Mouse (Mus musculus) CH12.LX (cell line): Measurements from ENCODE around the gene Kcnip3. TPM values are rescaled to one million over a fixed set of nuclear protein-coding genes. Genes with fewer than 3 reads are reported as not detected.
A peak's percentile ranks its signal among the peaks of the same experiment; 100 is the strongest.

Experiments used
- DNase-seq: peaks from one replicate; pipeline ENCODE4 v3.0.0-alpha.2; 2013; ENCODE audit errors: extremely low read depth
- H3K27ac ChIP-seq: 2 replicates; pipeline ENCODE4 v1.5.1; 2012; ENCODE audit warnings: low read depth, mild to moderate bottlenecking, control low read depth, moderate library complexity; ENCODE audit not compliant: insufficient read depth
- H3K27me3 ChIP-seq: replicated peaks from 2 replicates; pipeline ENCODE3; 2012; ENCODE audit warnings: inconsistent platforms
- H3K36me3 ChIP-seq, 2 experiments: replicated peaks in 1 of 2; 2 replicates each; pipeline versions ENCODE3 to v1.6.1; 2012; ENCODE audit warnings: inconsistent platforms in 1 of 2, low read length in 1 of 2, mild to moderate bottlenecking in 1 of 2, mixed read lengths in 1 of 2, moderate library complexity in 1 of 2; ENCODE audit not compliant: control insufficient read depth in 1 of 2, insufficient read depth in 1 of 2
- H3K4me1 ChIP-seq, 2 experiments: 2 replicates each; pipeline ENCODE4 v1.6.1; 2012; ENCODE audit warnings: inconsistent platforms in 1 of 2, moderate library complexity in 1 of 2; ENCODE audit not compliant: insufficient read depth in 2 of 2, control insufficient read depth in 1 of 2
- H3K4me2 ChIP-seq: 2 replicates; pipeline ENCODE4 v1.6.1; 2012; ENCODE audit warnings: low read depth, mild to moderate bottlenecking, control low read depth; ENCODE audit not compliant: poor library complexity, insufficient read depth, severe bottlenecking
- H3K4me3 ChIP-seq, 3 experiments: fragments of 150-350 bp in 1 of 3; sonication (generic) in 1 of 3; replicated peaks in 1 of 3; 2 replicates each; pipeline versions ENCODE3 to v1.5.1; 2011 to 2012; ENCODE audit warnings: low read depth in 2 of 3, low read length in 2 of 3, mild to moderate bottlenecking in 2 of 3, moderate library complexity in 2 of 3, control low read depth in 1 of 3, improper control_type of control experiment in 1 of 3, inconsistent platforms in 1 of 3, mixed read lengths in 1 of 3; ENCODE audit not compliant: poor library complexity in 1 of 3
- H3K79me2 ChIP-seq: replicated peaks from 2 replicates; pipeline ENCODE4 v1.6.1; 2012; ENCODE audit warnings: mild to moderate bottlenecking, moderate library complexity; ENCODE audit not compliant: control insufficient read depth, poor library complexity, insufficient read depth, severe bottlenecking; ENCODE audit errors: extremely low read depth
- H3K9ac ChIP-seq: 2 replicates; pipeline ENCODE4 v1.6.1; 2012; ENCODE audit warnings: low read depth, mild to moderate bottlenecking, control low read depth, moderate library complexity; ENCODE audit not compliant: insufficient read depth
- H3K9me3 ChIP-seq: replicated peaks from 2 replicates; pipeline ENCODE3; 2012; ENCODE audit warnings: low read length, inconsistent platforms, mixed read lengths
- BHLHE40 ChIP-seq: IDR thresholded peaks from 2 replicates; pipeline ENCODE4 v1.6.1; 2011; ENCODE audit warnings: mild to moderate bottlenecking, low read depth, low read length, improper control_type of control experiment
- CHD2 ChIP-seq: IDR thresholded peaks from 2 replicates; pipeline ENCODE4 v1.6.1; 2011; ENCODE audit warnings: low read length, improper control_type of control experiment
- CTCF ChIP-seq, 2 experiments: IDR thresholded peaks in 1 of 2; conservative IDR thresholded peaks in 1 of 2; 2 replicates each; pipeline ENCODE4 v1.5.1; 2011 to 2012; ENCODE audit warnings: low read depth in 2 of 2, low read length in 2 of 2, improper control_type of control experiment in 1 of 2, inconsistent platforms in 1 of 2, mild to moderate bottlenecking in 1 of 2, moderate library complexity in 1 of 2
- E2F4 ChIP-seq: IDR thresholded peaks from 2 replicates; pipeline ENCODE4 v1.6.1; 2011; ENCODE audit warnings: low read depth, low read length, improper control_type of control experiment; ENCODE audit not compliant: insufficient replicate concordance
- ELF1 ChIP-seq: IDR thresholded peaks from 2 replicates; pipeline ENCODE4 v1.6.1; 2014; ENCODE audit warnings: low read depth, mild to moderate bottlenecking, inconsistent platforms, low read length, improper control_type of control experiment
- EP300 ChIP-seq: IDR thresholded peaks from 2 replicates; pipeline ENCODE4 v1.6.1; 2011; ENCODE audit warnings: low read length, improper control_type of control experiment
- ETS1 ChIP-seq: conservative IDR thresholded peaks from 2 replicates; pipeline ENCODE4 v1.6.1; 2012; ENCODE audit warnings: low read depth, mild to moderate bottlenecking, inconsistent platforms, low read length, improper control_type of control experiment, moderate library complexity
- GABPA ChIP-seq: IDR thresholded peaks from 2 replicates; pipeline ENCODE4 v1.6.1; 2012; ENCODE audit warnings: low read depth, low read length, improper control_type of control experiment, inconsistent platforms; ENCODE audit not compliant: insufficient replicate concordance
- HCFC1 ChIP-seq: IDR thresholded peaks from 2 replicates; pipeline ENCODE4 v1.6.1; 2012; ENCODE audit warnings: low read depth, mild to moderate bottlenecking, inconsistent platforms, low read length, improper control_type of control experiment
- IRF4 ChIP-seq: IDR thresholded peaks from 2 replicates; pipeline ENCODE4 v1.6.1; 2014; ENCODE audit warnings: low read depth, mild to moderate bottlenecking, inconsistent platforms, low read length, improper control_type of control experiment
- JUN ChIP-seq: IDR thresholded peaks from 2 replicates; pipeline ENCODE4 v1.6.1; 2011; ENCODE audit warnings: low read depth, mild to moderate bottlenecking, low read length, improper control_type of control experiment, moderate library complexity; ENCODE audit not compliant: insufficient read depth
- KAT2A ChIP-seq: IDR thresholded peaks from 2 replicates; pipeline ENCODE4 v1.6.1; 2012; ENCODE audit warnings: low read length, improper control_type of control experiment, inconsistent platforms; ENCODE audit not compliant: insufficient replicate concordance
- MAFK ChIP-seq: IDR thresholded peaks from 2 replicates; pipeline ENCODE4 v1.6.1; 2011; ENCODE audit warnings: low read length, improper control_type of control experiment; ENCODE audit not compliant: insufficient replicate concordance
- MAZ ChIP-seq: IDR thresholded peaks from 2 replicates; pipeline ENCODE4 v1.6.1; 2012; ENCODE audit warnings: low read depth, mild to moderate bottlenecking, inconsistent platforms, low read length, improper control_type of control experiment, moderate library complexity
- MEF2A ChIP-seq: IDR thresholded peaks from 2 replicates; pipeline ENCODE4 v1.6.1; 2014; ENCODE audit warnings: low read depth, mild to moderate bottlenecking, inconsistent platforms, low read length, improper control_type of control experiment, borderline replicate concordance
- MYC ChIP-seq: IDR thresholded peaks from 2 replicates; pipeline ENCODE4 v1.6.1; 2011; ENCODE audit warnings: low read depth, mild to moderate bottlenecking, improper control_type of control experiment, low read length
- NELFE ChIP-seq: IDR thresholded peaks from 2 replicates; pipeline ENCODE4 v1.6.1; 2011; ENCODE audit warnings: low read depth, low read length, improper control_type of control experiment
- NRF1 ChIP-seq: IDR thresholded peaks from 2 replicates; pipeline ENCODE4 v1.6.1; 2014; ENCODE audit warnings: low read depth, mild to moderate bottlenecking, inconsistent platforms, low read length, improper control_type of control experiment, moderate library complexity
- PAX5 ChIP-seq: IDR thresholded peaks from 2 replicates; pipeline ENCODE4 v1.6.1; 2012; ENCODE audit warnings: low read length, inconsistent platforms, mixed read lengths
- POLR2A ChIP-seq: IDR thresholded peaks from 2 replicates; pipeline ENCODE4 v1.6.1; 2011; ENCODE audit warnings: low read depth, mild to moderate bottlenecking, improper control_type of control experiment, low read length
- POLR2AphosphoS2 ChIP-seq: IDR thresholded peaks from 2 replicates; pipeline ENCODE4 v1.6.1; 2011; ENCODE audit warnings: low read depth, low read length, improper control_type of control experiment
- RAD21 ChIP-seq: IDR thresholded peaks from 2 replicates; pipeline ENCODE4 v1.6.1; 2011; ENCODE audit warnings: low read depth, mild to moderate bottlenecking, low read length, improper control_type of control experiment, moderate library complexity
- RCOR1 ChIP-seq: conservative IDR thresholded peaks from 2 replicates; pipeline ENCODE4 v1.6.1; 2012; ENCODE audit warnings: low read depth, mild to moderate bottlenecking, inconsistent platforms, low read length, improper control_type of control experiment
- SMC3 ChIP-seq: IDR thresholded peaks from 2 replicates; pipeline ENCODE4 v1.6.1; 2011; ENCODE audit warnings: low read depth, low read length, improper control_type of control experiment
- TBP ChIP-seq: conservative IDR thresholded peaks from 2 replicates; pipeline ENCODE4 v1.6.1; 2011; ENCODE audit warnings: low read depth, low read length, improper control_type of control experiment
- TCF12 ChIP-seq: IDR thresholded peaks from 2 replicates; pipeline ENCODE4 v1.6.1; 2014; ENCODE audit warnings: low read depth, mild to moderate bottlenecking, inconsistent platforms, low read length, improper control_type of control experiment
- UBTF ChIP-seq: IDR thresholded peaks from 2 replicates; pipeline ENCODE4 v1.6.1; 2012; ENCODE audit warnings: low read depth, mild to moderate bottlenecking, inconsistent platforms, low read length, improper control_type of control experiment, moderate library complexity
- USF1 ChIP-seq: IDR thresholded peaks from 2 replicates; pipeline ENCODE4 v1.6.1; 2014; ENCODE audit warnings: low read depth, mild to moderate bottlenecking, inconsistent platforms, low read length, improper control_type of control experiment
- USF2 ChIP-seq: conservative IDR thresholded peaks from 2 replicates; pipeline ENCODE4 v1.6.1; 2011; ENCODE audit warnings: low read depth, low read length, improper control_type of control experiment
- ZC3H11A ChIP-seq: IDR thresholded peaks from 2 replicates; pipeline ENCODE4 v1.6.1; 2012; ENCODE audit warnings: low read depth, mild to moderate bottlenecking, inconsistent platforms, low read length, improper control_type of control experiment
- ZKSCAN1 ChIP-seq: IDR thresholded peaks from 2 replicates; pipeline ENCODE4 v1.6.1; 2012; ENCODE audit warnings: low read depth, inconsistent platforms, low read length, improper control_type of control experiment, borderline replicate concordance
- ZMIZ1 ChIP-seq: IDR thresholded peaks from 2 replicates; pipeline ENCODE4 v1.6.1; 2012; ENCODE audit warnings: low read depth, mild to moderate bottlenecking, inconsistent platforms, low read length, improper control_type of control experiment
- ZNF384 ChIP-seq: IDR thresholded peaks from 2 replicates; pipeline ENCODE4 v1.6.1; 2012; ENCODE audit warnings: low read depth, low read length, improper control_type of control experiment, inconsistent platforms
- dilution Hi-C: fragments of 300-500 bp; cut with MboI; formaldehyde crosslinking; loops from 2 replicates; pipeline ENCODE4 v1.14.3; 2020; ENCODE audit warnings: low sequenced_read_pairs; ENCODE audit not compliant: extremely low pct_unique_long_range_greater_than_20kb, extremely low pct_ligation_motif_present
- in situ Hi-C: fragments of 300-500 bp; cut with MboI; formaldehyde crosslinking; loops from 3 replicates; pipeline ENCODE4 v1.14.3; 2019; ENCODE audit warnings: low sequenced_read_pairs, low pct_ligation_motif_present, low pct_unique_long_range_greater_than_20kb, mixed read lengths
- polyA plus RNA-seq: library from polyadenylated mRNA; unstranded; fragments of >175 nt; gene quantifications from 2 replicates; pipeline ENCODE4 v1.2.1, GENCODE M21; 2012; ENCODE audit warnings: low read depth; ENCODE audit not compliant: insufficient read length
- total RNA-seq, 2 experiments: library from RNA; depleted of rRNA; stranded (reverse); fragments of 300-350 nt in 1 of 2; fragments of >200 nt in 1 of 2; gene quantifications; 2 replicates each; pipeline ENCODE4 v1.2.3; 2012 to 2014

Gene Kcnip3
- total and polyA plus RNA-seq, 3 experiments: not detected

DNA sequence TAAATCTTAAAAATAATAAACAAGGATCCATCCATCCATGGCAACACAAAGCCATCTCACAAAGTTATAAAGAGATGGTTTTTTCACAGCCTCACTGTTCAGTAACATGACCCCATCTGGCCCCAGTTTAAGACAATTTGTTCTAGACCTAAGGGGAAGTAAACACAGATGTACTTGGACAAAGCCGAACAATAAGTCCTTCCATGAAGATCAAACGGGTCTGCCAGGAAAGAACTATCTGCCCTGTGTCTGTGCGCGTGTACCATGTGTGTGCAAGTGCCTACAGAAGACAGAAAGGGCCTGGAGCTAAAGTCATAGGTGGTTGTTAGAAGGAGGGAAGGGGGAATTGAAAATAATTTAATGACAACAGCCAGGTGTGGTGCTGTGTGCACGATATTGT is 51.7 kb downstream of the Kcnip3 start:
- in situ Hi-C loops: no loop called here
- dilution Hi-C loops: no loop called here
- no peak overlapping the region for H3K4me3 ChIP-seq
- no peaks in the 10 kb centered on the region for H3K9me3 ChIP-seq
- no peak overlapping the region for H3K4me2 ChIP-seq
- H3K27ac ChIP-seq: no peak overlapping the region
- no peaks in the 10 kb centered on the region for H3K79me2 ChIP-seq
- TF ChIP-seq CHD2 (no peak), CTCF (conservative IDR thresholded peaks at IDR 0.05 in 1 of 2, IDR thresholded peaks at IDR 0.05 in 1 of 2; ENCODE audit: low read depth in 2 of 2, low read length in 2 of 2) (no peak), ELF1 (no peak), KAT2A (no peak), RAD21 (no peak)
- TF ChIP-seq, all 38 proteins: peak for 0
- Histone ChIP-seq H3K4me1 (no peaks in the 10 kb centered on the region), H3K9ac (no peak overlapping the region), H3K36me3 (no peaks in the 10 kb centered on the region), H3K27me3 (peaks cover 82% of the 10 kb centered on the region)
- no peak for DNase-seq

- Histone ChIP-seq H3K36me3 (no peaks in the 10 kb centered on the region), H3K9me3 (no peaks in the 10 kb centered on the region), H3K4me3 (no peak overlapping the region), H3K4me1 (peaks cover 5 to 23% of the 10 kb centered on the region in 2 experiments), H3K4me2 (peak overlapping the region; percentile 44; the same call in 1 of the 2 replicates), H3K27me3 (peaks cover 84% of the 10 kb centered on the region), H3K27ac (no peak overlapping the region), H3K79me2 (no peaks in the 10 kb centered on the region), H3K9ac (no peak overlapping the region)
- dilution Hi-C loops (no loop called here), in situ Hi-C loops (loop anchor here (5.0 kb wide), 1 partner anchor 35 kb away; no protein-coding TSS in a partner anchor)
- DNase-seq: peak; percentile 72
- TF ChIP-seq TCF12: 0 out of 2 replicates have a peak, but pooled peaks have one; percentile 13
- TF ChIP-seq ZC3H11A: no peak
- peak; percentile 85 for TF ChIP-seq SMC3
- no peak for TF ChIP-seq IRF4
- no peak for TF ChIP-seq MAZ
- peak; percentile 81 to 93 for TF ChIP-seq CTCF (conservative IDR thresholded peaks at IDR 0.05 in 1 of 2, IDR thresholded peaks at IDR 0.05 in 1 of 2; ENCODE audit: low read depth in 2 of 2, low read length in 2 of 2)
- TF ChIP-seq UBTF: no peak
- TF ChIP-seq POLR2AphosphoS2: no peak
- no peak for TF ChIP-seq PAX5
- 0 out of 2 replicates have a peak, but pooled peaks have one; percentile 23 for TF ChIP-seq MEF2A
- TF ChIP-seq ZKSCAN1: no peak
- TF ChIP-seq NELFE: 0 out of 2 replicates have a peak, but pooled peaks have one; percentile 30
- TF ChIP-seq RAD21: peak; percentile 88
- TF ChIP-seq POLR2A: no peak
- TF ChIP-seq ELF1: no peak
- no peak for TF ChIP-seq MAFK
- no peak for TF ChIP-seq USF1
- no peak for TF ChIP-seq ETS1
- TF ChIP-seq E2F4: no peak
- no peak for TF ChIP-seq ZMIZ1
- no peak for TF ChIP-seq HCFC1
- no peak for TF ChIP-seq NRF1
- no peak for TF ChIP-seq TBP
- TF ChIP-seq BHLHE40: no peak
- TF ChIP-seq JUN: no peak
- no peak for TF ChIP-seq CHD2
- TF ChIP-seq EP300: no peak
- no peak for TF ChIP-seq GABPA
- TF ChIP-seq ZNF384: no peak
- TF ChIP-seq USF2: no peak
- no peak for TF ChIP-seq MYC
- TF ChIP-seq RCOR1: no peak
Measured at GRCm38 (mm10) chr2:127462314-127462713, 59.6 kb downstream of the Kcnip3 start.
